Comparison of ENCODE assay signal across 25 mouse cellular contexts in genomic region chr6:140498958-140499357, GRCm38 (mm10).
DNase-seq lines count a peak whose midpoint lies in the region; ATAC-seq and TF ChIP-seq lines count a peak whose summit lies in the region.
"Had no signal": no experiment of that assay in that cellular context is flagged by ENCODE, and none has a peak within 500 bp of the region (broad histone marks: within the 10 kb centered on the region; RNA-seq: fewer than 3 reads in every experiment).

No protein-coding gene starts in this region.

- H3K27me3 ChIP-seq in cerebellum, adult 2 months (ENCODE audit: control insufficient read depth, insufficient read depth, low read length) = no peaks in the 10 kb centered on the region
- H3K27me3 ChIP-seq in liver, adult 2 months (ENCODE audit: control insufficient read depth, insufficient read depth, low read length) = no peaks in the 10 kb centered on the region
- no peaks in the 10 kb centered on the region for H3K27me3 ChIP-seq in liver, postnatal 0 days (ENCODE audit: insufficient read depth, low read length)
- H3K27me3 ChIP-seq: forebrain, embryonic 13.5 days; heart, embryonic 15.5 days had no signal

- H3K27ac ChIP-seq in cerebellum, adult 2 months (ENCODE audit: insufficient read depth, low read length) = no peak overlapping the region
- no peak overlapping the region for H3K27ac ChIP-seq in liver, adult 2 months (replicated peaks; ENCODE audit: insufficient read depth, low read depth, low read length)
- H3K27ac ChIP-seq in liver, postnatal 0 days (ENCODE audit: low read depth) = no peak overlapping the region
- H3K27ac ChIP-seq: forebrain, embryonic 10.5 days; forebrain, embryonic 13.5 days; heart, embryonic 10.5 days; heart, embryonic 15.5 days; hindbrain, embryonic 14.5 days; hindbrain, postnatal 0 days had no signal

- no peak for TF ChIP-seq CTCF in cerebellum, adult 2 months (IDR thresholded peaks at IDR 0.05; ENCODE audit: borderline replicate concordance, insufficient read depth, low read depth, low read length)
- no peak for TF ChIP-seq CTCF in liver, adult 2 months (IDR thresholded peaks at IDR 0.05; ENCODE audit: low read depth, low read length)
- TF ChIP-seq CTCF in liver, postnatal 0 days (IDR thresholded peaks at IDR 0.05; ENCODE audit: low read depth) = no peak

- peak; percentile 33 to 68 for DNase-seq in cerebellum, adult 2 months
- no peak for DNase-seq in cerebellum, adult 9-11 months
- DNase-seq in heart, adult 11 months = peak; percentile 88
- DNase-seq in heart, adult 9 months (ENCODE audit: low spot score in 2 of 2) = no peak
- peak; percentile 53 for DNase-seq in liver, adult 2 months (ENCODE audit: extremely low read depth, low read depth, low spot score)
- no peak for DNase-seq in liver, postnatal 0 days
- DNase-seq in layer of hippocampus, postnatal 25 days (ENCODE audit: extremely low spot score in 1 of 2, low spot score in 1 of 2) = no peak
- DNase-seq: adrenal gland, adult 2 months; adrenal gland, postnatal 14 days; gastrocnemius, postnatal 10 days; gastrocnemius, postnatal 36 days; heart, postnatal 14 days; heart, postnatal 4 days; kidney, adult 18-20 months; kidney, adult 9 months had no signal

- 27% methylated on average over 4 of the region's 4 CpGs for WGBS in cerebellum, adult 2 months
- 44% methylated on average over 4 of the region's 4 CpGs for WGBS in liver, adult 2 months
- WGBS in liver, postnatal 0 days (ENCODE audit: insufficient replicate concordance) = 65% methylated on average over 4 of the region's 4 CpGs

- H3K9me3 ChIP-seq in liver, postnatal 0 days (ENCODE audit: low read length) = no peaks in the 10 kb centered on the region
- H3K9me3 ChIP-seq: forebrain, embryonic 13.5 days; heart, embryonic 10.5 days; heart, embryonic 15.5 days had no signal

- no peak for TF ChIP-seq EP300 in liver, postnatal 0 days (IDR thresholded peaks at IDR 0.05; ENCODE audit: low read depth)

- ATAC-seq in liver, postnatal 0 days = no peak
- ATAC-seq: CD4-positive, CD25-positive, alpha-beta regulatory T cell, adult 4 months; forebrain, embryonic 13.5 days; forebrain, embryonic 16.5 days; hindbrain, postnatal 0 days; inflammation-experienced regulatory T-cells, adult 6 months; intestine, embryonic 16.5 days had no signal

- no peak overlapping the region for H3K4me3 ChIP-seq in cerebellum, adult 2 months (replicated peaks; ENCODE audit: insufficient read depth, low read depth, low read length)
- no peak overlapping the region for H3K4me3 ChIP-seq in liver, adult 2 months (ENCODE audit: insufficient read depth, low read depth, low read length)
- H3K4me3 ChIP-seq in liver, postnatal 0 days (ENCODE audit: low read depth, low read length) = no peak overlapping the region
- H3K4me3 ChIP-seq: forebrain, embryonic 10.5 days; forebrain, embryonic 13.5 days; heart, embryonic 10.5 days; heart, embryonic 15.5 days had no signal

- no peak for TF ChIP-seq POLR2A in cerebellum, adult 2 months (IDR thresholded peaks at IDR 0.05; ENCODE audit: borderline replicate concordance, insufficient read depth, low read length)
- no peak for TF ChIP-seq POLR2A in liver, adult 2 months (IDR thresholded peaks at IDR 0.05; ENCODE audit: extremely low read depth, insufficient read depth, low read length)

- H3K4me2 ChIP-seq in liver, postnatal 0 days (ENCODE audit: low read depth, low read length) = no peak overlapping the region
- H3K4me2 ChIP-seq: forebrain, embryonic 13.5 days; heart, embryonic 15.5 days; hindbrain, embryonic 14.5 days had no signal

- H3K4me1 ChIP-seq in cerebellum, adult 2 months (ENCODE audit: control insufficient read depth, insufficient read depth, low read length) = peaks cover 10% of the 10 kb centered on the region
- H3K4me1 ChIP-seq in liver, adult 2 months (ENCODE audit: control insufficient read depth, insufficient read depth, low read length) = peaks cover 3% of the 10 kb centered on the region
- peaks cover 8% of the 10 kb centered on the region; the same call in 1 of the 2 replicates for H3K4me1 ChIP-seq in liver, postnatal 0 days (ENCODE audit: insufficient read depth)
- H3K4me1 ChIP-seq: forebrain, embryonic 10.5 days had no signal

- no peaks in the 10 kb centered on the region for H3K36me3 ChIP-seq in liver, adult 2 months (ENCODE audit: control insufficient read depth, insufficient read depth, low read length)
- 0 out of 2 replicates have a peak, but pooled peaks cover 2% of the 10 kb centered on the region for H3K36me3 ChIP-seq in liver, postnatal 0 days (replicated peaks; ENCODE audit: insufficient read depth, low read length)
- H3K36me3 ChIP-seq: heart, embryonic 15.5 days had no signal

- H3K9ac ChIP-seq in liver, adult 2 months (ENCODE audit: low read depth, low read length) = no peak overlapping the region
- H3K9ac ChIP-seq in liver, postnatal 0 days (replicated peaks) = no peak overlapping the region
- H3K9ac ChIP-seq: forebrain, embryonic 13.5 days; heart, embryonic 15.5 days; hindbrain, embryonic 14.5 days had no signal

- peaks cover 17% of the 10 kb centered on the region; the same call in 1 of the 2 replicates for H3K79me2 ChIP-seq in liver, adult 2 months (ENCODE audit: control insufficient read depth, insufficient read depth, low read length)

Comparison
In these comparisons a context has a peak if more than half of its experiments do, and no peak if none do; other contexts are left out.
1. DNase-seq: peak in cerebellum, adult 2 months (2 of 2), heart, adult 11 months (single experiment) and liver, adult 2 months (single experiment); none in cerebellum, adult 9-11 months (single experiment), heart, adult 9 months (0 of 2), liver, postnatal 0 days (single experiment) and layer of hippocampus, postnatal 25 days (0 of 2).